Mouse (Mus musculus) hindbrain, embryonic 11.5 days (tissue): ENCODE data around the gene Pecam1. TPM values are rescaled to one million over a fixed set of nuclear protein-coding genes. Genes with fewer than 3 reads are reported as not detected.

Experiments
- ATAC-seq: fragments of 200-750 bp; cut with Nextera tagmentation; 2 replicates; pipeline ENCODE4 v1.8.0; 2017; ENCODE audit warnings: mild to moderate bottlenecking, moderate TSS enrichment, moderate library complexity; ENCODE audit not compliant: low FRiP score
- DNase-seq: peaks from one replicate; pipeline ENCODE4 v3.0.0-alpha.2; 2015; ENCODE audit warnings: low spot score
- H3K27ac ChIP-seq: fragments of 300-500 bp; sonication (generic); 2 replicates; pipeline ENCODE4 v1.5.1; 2014; ENCODE audit warnings: mild to moderate bottlenecking, low read depth, low read length
- H3K27me3 ChIP-seq: fragments of 300-500 bp; sonication (generic); 2 replicates; pipeline ENCODE4 v1.6.1; 2014; ENCODE audit warnings: mild to moderate bottlenecking, low read length, moderate library complexity, mixed read lengths; ENCODE audit not compliant: control insufficient read depth, insufficient read depth
- H3K36me3 ChIP-seq: fragments of 300-500 bp; sonication (generic); 2 replicates; pipeline ENCODE4 v1.6.1; 2014; ENCODE audit warnings: mild to moderate bottlenecking, low read length, moderate library complexity, mixed read lengths; ENCODE audit not compliant: control insufficient read depth, insufficient read depth
- H3K4me1 ChIP-seq: fragments of 300-500 bp; sonication (generic); replicated peaks from 2 replicates; pipeline ENCODE4 v1.6.1; 2014; ENCODE audit warnings: low read length, mixed read lengths; ENCODE audit not compliant: control insufficient read depth, insufficient read depth
- H3K4me2 ChIP-seq: fragments of 300-500 bp; sonication (generic); replicated peaks from 2 replicates; pipeline ENCODE4 v1.6.1; 2014; ENCODE audit warnings: mild to moderate bottlenecking, low read depth, low read length
- H3K4me3 ChIP-seq: fragments of 300-500 bp; sonication (generic); 2 replicates; pipeline ENCODE4 v1.5.1; 2014; ENCODE audit warnings: low read depth, low read length
- H3K9ac ChIP-seq: fragments of 300-500 bp; sonication (generic); 2 replicates; pipeline ENCODE4 v1.6.1; 2014; ENCODE audit warnings: low read depth, low read length
- H3K9me3 ChIP-seq: fragments of 300-500 bp; sonication (generic); 2 replicates; pipeline ENCODE4 v1.6.1; 2016; ENCODE audit warnings: low read length; ENCODE audit not compliant: control insufficient read depth
- WGBS: fragments of 180-500 bp; shearing (Covaris S2); extraction: QIAGEN DNeasy Blood & Tissue Kit; methylation state at CpG from one replicate; pipeline ENCODE4 v1.1.7; 2014; 5-methylcytosine and 5-hydroxymethylcytosine counted together
- polyA plus RNA-seq: library from polyadenylated mRNA; unstranded; fragments of >200 nt; fragmentation: Nextera tagmentation; extraction: Ambion mirVana; gene quantifications from 2 replicates; pipeline ENCODE4 v1.2.1, GENCODE M21; 2014

Gene Pecam1
- polyA plus RNA-seq, 1 experiment from 2014 or later: 20.3 TPM

- 83% methylated on average over 6 of the region's 6 CpGs for WGBS
- Histone ChIP-seq H3K4me3 (no peak overlapping the region), H3K27ac (no peak overlapping the region), H3K4me1 (no peaks in the 10 kb centered on the region), H3K4me2 (no peak overlapping the region), H3K27me3 (no peaks in the 10 kb centered on the region), H3K9me3 (no peaks in the 10 kb centered on the region), H3K9ac (no peak overlapping the region), H3K36me3 (no peaks in the 10 kb centered on the region)
- DNase-seq (no peak), ATAC-seq (no peak)
Observed at GRCm38 (mm10) chr11:106715066-106715465, 35.4 kb downstream of the Pecam1 start.

DNA sequence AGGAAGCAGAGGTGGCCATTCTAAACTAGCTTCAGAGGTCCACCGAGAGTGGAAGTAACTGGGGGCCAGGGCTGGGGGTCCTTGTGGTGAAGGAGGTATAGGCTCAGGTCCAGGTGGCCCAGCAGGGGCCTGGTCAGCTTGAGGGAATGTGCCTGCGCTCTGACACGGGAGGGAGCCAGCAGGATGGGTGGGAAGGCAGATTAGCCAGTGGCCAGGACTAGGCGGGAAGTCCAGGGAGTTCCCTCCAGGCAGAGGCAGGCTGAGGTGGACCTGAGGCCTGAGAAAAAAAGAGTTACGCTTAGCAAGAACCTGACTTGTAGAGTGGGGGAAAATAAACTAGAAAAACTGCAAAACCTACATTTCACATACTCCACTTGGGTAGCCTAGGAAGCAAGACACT, 39.6 kb downstream of the Pecam1 start:
- Histone ChIP-seq H3K4me3 (no peak overlapping the region), H3K9me3 (no peaks in the 10 kb centered on the region), H3K9ac (no peak overlapping the region), H3K27me3 (no peaks in the 10 kb centered on the region), H3K36me3 (no peaks in the 10 kb centered on the region), H3K27ac (no peak overlapping the region), H3K4me2 (no peak overlapping the region), H3K4me1 (no peaks in the 10 kb centered on the region)
- 70% methylated on average over 5 of the region's 5 CpGs for WGBS
- no peak for ATAC-seq
- no peak for DNase-seq

- H3K9ac ChIP-seq: no peak overlapping the region
- DNase-seq: no peak
- no peak overlapping the region for H3K4me3 ChIP-seq
- no peaks in the 10 kb centered on the region for H3K4me1 ChIP-seq
- H3K36me3 ChIP-seq: no peaks in the 10 kb centered on the region
- H3K27me3 ChIP-seq: no peaks in the 10 kb centered on the region
- ATAC-seq: no peak
- H3K4me2 ChIP-seq: no peak overlapping the region
- WGBS: 35% methylated on average over 15 of the region's 15 CpGs
- no peaks in the 10 kb centered on the region for H3K9me3 ChIP-seq
- no peak overlapping the region for H3K27ac ChIP-seq
Observed at GRCm38 (mm10) chr11:106709227-106709985, 41.0 kb downstream of the Pecam1 start.

DNA sequence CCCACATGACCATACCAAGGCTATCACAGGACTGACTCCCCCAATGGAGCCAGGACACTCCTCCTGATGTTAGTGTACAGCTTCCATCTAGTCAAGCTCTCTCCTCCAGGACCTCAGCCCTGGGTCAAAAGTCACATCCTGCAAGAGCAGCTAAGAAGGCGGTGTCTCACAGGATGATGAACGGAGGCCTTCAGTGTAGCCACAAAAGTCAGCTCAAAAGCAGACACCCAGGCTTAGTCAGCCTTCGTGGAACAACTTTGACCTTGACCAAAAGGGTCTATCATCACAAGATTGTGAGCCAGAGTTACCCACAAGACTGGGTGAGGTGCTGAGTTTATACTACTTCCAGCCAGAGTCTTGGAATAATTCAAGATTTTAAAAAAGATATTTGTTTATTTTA, 42.6 kb downstream of the Pecam1 start:
- WGBS: 79% methylated on average over 3 of the region's 3 CpGs

DNA sequence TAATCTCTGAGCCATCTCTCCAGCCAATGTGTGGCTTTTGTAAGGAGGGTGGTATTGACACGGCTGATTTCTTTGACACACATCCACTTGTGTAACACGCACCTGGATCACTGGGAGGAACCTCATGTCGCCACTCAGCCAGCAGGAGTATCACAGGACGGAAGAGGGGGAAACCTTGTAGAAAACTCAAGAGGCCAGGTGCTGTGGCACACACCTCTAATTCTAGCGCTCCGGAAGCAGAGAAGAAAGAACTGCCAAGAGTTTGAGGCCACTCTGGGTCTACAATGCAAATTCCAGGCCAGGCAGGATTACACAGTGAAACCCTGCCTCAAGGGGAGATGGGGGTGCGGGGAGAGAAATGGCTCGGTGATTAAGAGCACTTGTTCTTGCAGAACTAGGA, 43.3 kb downstream of the Pecam1 start:
- no peak overlapping the region for H3K4me2 ChIP-seq
- no peak for DNase-seq
- H3K9ac ChIP-seq: no peak overlapping the region
- no peak for ATAC-seq
- no peaks in the 10 kb centered on the region for H3K27me3 ChIP-seq
- no peaks in the 10 kb centered on the region for H3K4me1 ChIP-seq
- H3K9me3 ChIP-seq: no peaks in the 10 kb centered on the region
- 86% methylated on average over 8 of the region's 8 CpGs for WGBS
- H3K4me3 ChIP-seq: no peak overlapping the region
- no peak overlapping the region for H3K27ac ChIP-seq
- no peaks in the 10 kb centered on the region for H3K36me3 ChIP-seq

More for the DNA sequence above, 42.6 kb downstream of the Pecam1 start:
- Histone ChIP-seq H3K4me1 (no peaks in the 10 kb centered on the region), H3K27ac (no peak overlapping the region), H3K9ac (no peak overlapping the region), H3K27me3 (no peaks in the 10 kb centered on the region), H3K4me3 (no peak overlapping the region), H3K36me3 (no peaks in the 10 kb centered on the region), H3K9me3 (no peaks in the 10 kb centered on the region), H3K4me2 (no peak overlapping the region)
- ATAC-seq (no peak), DNase-seq (no peak)

- H3K4me2 ChIP-seq: no peak overlapping the region
- H3K27me3 ChIP-seq: no peaks in the 10 kb centered on the region
- H3K36me3 ChIP-seq: no peaks in the 10 kb centered on the region
- H3K4me3 ChIP-seq: no peak overlapping the region
- no peaks in the 10 kb centered on the region for H3K4me1 ChIP-seq
- ATAC-seq (no peak), DNase-seq (no peak)
- no peak overlapping the region for H3K9ac ChIP-seq
- WGBS: 26% methylated on average over 4 of the region's 4 CpGs
- H3K27ac ChIP-seq: no peak overlapping the region
- H3K9me3 ChIP-seq: no peaks in the 10 kb centered on the region
Observed at GRCm38 (mm10) chr11:106706212-106706611, 44.2 kb downstream of the Pecam1 start.

- H3K27me3 ChIP-seq: no peaks in the 10 kb centered on the region
- no peak for ATAC-seq
Observed at GRCm38 (mm10) chr11:106704399-106705111, 45.9 kb downstream of the Pecam1 start.

GRCm38 (mm10) chr11:106703931-106704330, 46.5 kb downstream of the Pecam1 start:
- 93% methylated on average over 7 of the region's 7 CpGs for WGBS

More at GRCm38 (mm10) chr11:106704399-106705111, 45.9 kb downstream of the Pecam1 start:
- whole genome bisulfite sequencing: 77% methylated on average over 9 of the region's 9 CpGs
- H3K27ac ChIP-seq: no peak overlapping the region
- H3K4me1 ChIP-seq: no peaks in the 10 kb centered on the region
- no peak overlapping the region for H3K4me2 ChIP-seq
- H3K9ac ChIP-seq: no peak overlapping the region
- H3K36me3 ChIP-seq: no peaks in the 10 kb centered on the region
- no peak for DNase-seq
- no peak overlapping the region for H3K4me3 ChIP-seq
- H3K9me3 ChIP-seq: no peaks in the 10 kb centered on the region

GRCm38 (mm10) chr11:106702584-106702983, 47.8 kb downstream of the Pecam1 start:
- no peak overlapping the region for H3K4me2 ChIP-seq
- no peaks in the 10 kb centered on the region for H3K9me3 ChIP-seq
- H3K27ac ChIP-seq: no peak overlapping the region
- H3K36me3 ChIP-seq: no peaks in the 10 kb centered on the region
- no peak overlapping the region for H3K9ac ChIP-seq
- 78% methylated on average over 3 of the region's 3 CpGs for WGBS
- no peaks in the 10 kb centered on the region for H3K27me3 ChIP-seq
- no peak for DNase-seq
- ATAC-seq: no peak
- no peaks in the 10 kb centered on the region for H3K4me1 ChIP-seq
- H3K4me3 ChIP-seq: no peak overlapping the region

More at GRCm38 (mm10) chr11:106703931-106704330, 46.5 kb downstream of the Pecam1 start:
- Histone ChIP-seq H3K4me3 (no peak overlapping the region), H3K9ac (no peak overlapping the region), H3K4me2 (no peak overlapping the region), H3K9me3 (no peaks in the 10 kb centered on the region), H3K36me3 (no peaks in the 10 kb centered on the region), H3K27ac (no peak overlapping the region), H3K4me1 (no peaks in the 10 kb centered on the region), H3K27me3 (no peaks in the 10 kb centered on the region)
- ATAC-seq (no peak), DNase-seq (no peak)
